Mouse (Mus musculus): ENCODE measurements around the gene Abhd17c. TPM values are rescaled to one million over a fixed set of nuclear protein-coding genes. Genes with fewer than 3 reads are reported as not detected.
"Not testable (repeated sequence)": the region's sequence is repeated elsewhere in the genome, so short reads cannot be mapped to it uniquely, and the experiment has no call there.

The Abhd17c gene
- 10 to 100 TPM; 42.0 to 43.7 TPM for total RNA-seq (2021)
- long read RNA-seq, experiment 1, transcript Abhd17c-201 (3 exons, 2,238 nt) = major isoform, 98 of 119 reads
- long read RNA-seq, experiment 1, partial matches to known transcripts = 15 of 119 reads
- long read RNA-seq, experiment 1, other reads (novel, unspliced or antisense) = 4 of 119 reads
- long read RNA-seq, experiment 2, transcript Abhd17c-201 (3 exons, 2,238 nt) = major isoform, 52 of 58 reads
- long read RNA-seq, experiment 2, partial matches to known transcripts = 2 of 58 reads
- long read RNA-seq, experiment 2, other reads (novel, unspliced or antisense) = 4 of 58 reads

- DNase-seq = peak; percentile 67
Measured at GRCm38 (mm10) chr7:84151001-84151959, at the start of gene Abhd17c. Gene Abhd17c (minus strand): TSS chr7:84151893.

DNA sequence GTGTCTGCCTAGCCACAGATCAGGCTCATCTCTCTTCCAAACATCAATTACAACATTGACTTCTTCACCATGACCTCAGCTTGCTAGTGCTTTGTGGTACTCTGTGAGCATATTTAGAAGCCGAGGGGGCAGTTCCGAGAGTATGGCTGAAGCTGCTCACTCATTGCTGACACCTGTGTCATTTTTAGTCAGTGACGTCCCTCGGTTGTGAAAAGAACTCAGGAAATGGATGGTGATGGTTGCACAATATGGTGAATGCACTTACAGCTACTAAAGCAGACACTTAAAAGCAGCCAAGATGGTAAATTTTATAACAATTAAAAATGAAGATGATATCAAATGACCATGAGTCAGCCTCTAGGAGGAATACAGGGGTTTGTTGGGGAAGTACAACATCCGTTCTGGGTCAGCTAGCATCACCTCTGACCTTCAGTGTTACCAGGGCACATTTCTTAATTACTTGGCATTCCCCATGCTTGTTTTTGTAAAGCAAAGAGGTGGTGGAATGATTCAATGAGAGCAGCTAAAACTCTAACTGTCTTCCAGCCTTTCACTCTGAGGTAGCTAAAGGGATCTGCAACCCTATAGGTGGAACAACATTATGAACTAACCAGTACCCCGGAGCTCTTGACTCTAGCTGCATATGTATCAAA is 45.6 kb upstream of the Abhd17c start:
- no peak for DNase-seq

- DNase-seq = no peak
Measured at GRCm38 (mm10) chr7:84196221-84196620, 44.5 kb upstream of the Abhd17c start.

- no peak for DNase-seq
Measured at GRCm38 (mm10) chr7:84192256-84192655, 40.6 kb upstream of the Abhd17c start.

DNA sequence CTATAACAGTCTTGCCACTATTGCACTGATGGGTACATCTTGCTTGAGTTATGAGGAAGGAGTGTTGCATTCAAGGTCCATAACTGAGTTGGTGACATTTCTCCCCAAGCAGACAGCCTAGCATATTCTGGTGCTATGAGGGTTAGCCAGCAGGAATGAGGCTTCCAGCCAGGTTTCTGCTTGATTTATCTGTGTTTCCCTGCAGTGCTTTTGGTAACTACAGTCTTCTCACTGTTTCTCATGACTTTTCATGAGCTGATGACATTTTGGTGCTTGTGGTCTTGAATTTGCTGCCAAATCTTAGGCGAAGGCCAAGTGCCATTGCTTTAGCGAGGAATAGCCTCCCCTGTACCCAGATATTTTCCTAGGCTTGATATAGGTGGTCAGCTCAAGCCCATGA is 39.8 kb upstream of the Abhd17c start:
- no peak for DNase-seq

DNA sequence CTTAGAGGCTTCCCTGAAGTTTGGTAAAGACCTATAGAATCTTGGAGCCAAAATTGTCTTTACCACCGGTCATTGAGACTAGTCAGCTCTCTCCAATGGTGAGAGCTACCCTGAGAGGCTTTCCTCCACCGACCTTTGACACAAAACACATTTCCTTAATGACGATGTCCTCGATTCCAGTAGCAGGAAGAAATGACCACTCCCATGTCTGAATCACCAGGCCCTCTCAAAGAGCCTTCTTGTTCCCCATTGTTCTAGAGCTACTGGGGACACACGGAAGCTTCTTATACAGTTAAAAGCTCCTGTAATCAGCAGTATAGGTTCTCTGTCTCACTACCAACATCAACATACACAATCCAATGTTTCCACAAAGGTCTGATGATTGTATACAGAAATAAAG is 36.5 kb upstream of the Abhd17c start:
- DNase-seq = no peak

DNA sequence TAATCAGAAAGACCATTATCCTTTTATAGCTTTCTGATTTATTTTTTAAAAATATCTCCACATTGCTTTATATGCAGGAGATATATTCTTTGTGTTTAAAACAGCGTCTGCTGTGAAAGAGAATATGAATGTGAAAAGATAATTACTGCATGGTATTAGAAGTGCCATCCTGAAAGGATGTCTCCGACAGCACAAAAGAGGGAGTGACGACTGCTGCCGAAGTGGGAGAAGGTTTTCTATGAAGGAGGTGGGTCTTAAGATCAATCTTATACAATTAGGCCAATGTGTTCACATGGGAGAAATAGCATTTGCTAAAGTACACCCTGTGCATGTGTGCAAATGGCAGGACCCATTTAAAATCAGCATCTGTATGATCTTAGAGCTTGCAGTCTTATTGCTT is 33.5 kb upstream of the Abhd17c start:
- no peak for DNase-seq

DNA sequence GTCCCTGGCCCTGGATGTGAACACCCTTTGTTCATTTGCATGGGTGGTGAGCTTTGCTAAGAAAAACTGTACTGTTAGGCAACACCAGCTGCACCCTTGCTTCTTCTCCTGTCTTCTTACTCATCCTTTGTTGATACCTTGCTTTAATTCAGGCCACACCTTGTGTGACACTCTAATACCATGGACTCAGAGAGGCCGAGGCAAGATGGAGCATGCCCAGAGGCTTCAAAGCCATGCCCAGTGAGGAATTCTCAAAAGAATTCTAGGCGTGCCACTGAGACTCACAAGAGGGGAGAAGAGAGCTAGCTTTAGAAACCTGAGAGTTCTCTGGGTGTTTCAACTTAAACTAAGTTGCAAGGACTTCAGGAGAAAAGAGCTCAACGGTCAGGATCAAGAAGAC is 33.0 kb upstream of the Abhd17c start:
- DNase-seq = no peak

DNA sequence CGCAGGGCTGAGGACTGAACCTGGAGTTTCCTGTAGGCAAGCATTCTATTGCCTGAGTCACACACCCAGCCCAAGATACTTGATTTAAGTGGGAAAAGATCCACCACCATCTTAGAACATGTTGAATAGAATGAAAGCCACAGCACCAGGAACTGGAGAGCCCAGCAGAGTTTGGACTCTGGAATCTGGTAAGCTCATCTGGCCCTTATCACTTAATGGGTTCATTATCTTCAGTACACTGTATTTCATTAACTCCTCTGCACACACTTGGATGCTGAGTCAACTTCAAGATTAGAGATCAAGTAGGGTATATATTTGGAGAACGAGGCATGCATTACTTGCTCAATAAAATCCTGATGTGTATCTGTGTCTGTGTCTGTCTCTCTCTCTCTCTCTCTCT is 27.1 kb upstream of the Abhd17c start:
- DNase-seq = not testable (repeated sequence)

DNA sequence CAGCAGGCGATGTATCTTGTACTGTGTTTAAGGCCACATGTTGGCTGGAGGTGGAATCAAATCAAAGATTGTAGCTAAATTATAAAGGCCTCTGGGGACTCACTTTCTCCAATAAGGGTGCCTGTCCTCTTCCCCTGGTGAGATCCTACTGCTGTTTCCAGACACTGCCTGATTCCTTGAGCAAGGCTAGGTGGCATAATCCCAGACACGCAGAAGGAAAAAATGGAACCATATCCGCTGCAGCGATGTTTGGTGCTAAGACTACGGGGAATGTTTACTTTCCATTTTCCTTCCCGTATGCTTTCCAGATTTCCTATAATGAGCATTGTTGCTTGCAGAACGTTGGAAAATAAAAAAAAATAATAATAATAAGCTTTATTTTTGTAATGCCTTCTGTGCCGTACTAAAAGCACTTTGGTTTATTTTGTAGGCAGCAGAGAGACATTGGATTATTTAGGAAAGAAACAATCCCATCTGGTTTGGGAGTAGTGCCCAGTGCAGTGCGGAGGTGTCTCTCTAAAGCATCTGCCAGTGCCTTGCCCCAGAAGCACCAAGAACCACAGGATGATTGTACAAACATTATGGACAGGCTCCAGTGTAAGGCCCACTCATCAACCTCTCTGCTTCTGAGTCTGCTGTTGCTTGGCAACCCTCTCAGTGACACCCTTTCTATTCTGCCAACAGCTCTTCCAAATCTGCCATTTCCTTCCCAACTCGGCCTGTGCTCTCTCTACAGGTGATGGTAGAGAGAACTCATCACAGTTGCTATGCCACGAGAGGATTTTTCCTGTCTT is 23.2 kb upstream of the Abhd17c start:
- no peak for DNase-seq

GRCm38 (mm10) chr7:84173394-84173793 is 21.7 kb upstream of the Abhd17c start:
- no peak for DNase-seq

DNA sequence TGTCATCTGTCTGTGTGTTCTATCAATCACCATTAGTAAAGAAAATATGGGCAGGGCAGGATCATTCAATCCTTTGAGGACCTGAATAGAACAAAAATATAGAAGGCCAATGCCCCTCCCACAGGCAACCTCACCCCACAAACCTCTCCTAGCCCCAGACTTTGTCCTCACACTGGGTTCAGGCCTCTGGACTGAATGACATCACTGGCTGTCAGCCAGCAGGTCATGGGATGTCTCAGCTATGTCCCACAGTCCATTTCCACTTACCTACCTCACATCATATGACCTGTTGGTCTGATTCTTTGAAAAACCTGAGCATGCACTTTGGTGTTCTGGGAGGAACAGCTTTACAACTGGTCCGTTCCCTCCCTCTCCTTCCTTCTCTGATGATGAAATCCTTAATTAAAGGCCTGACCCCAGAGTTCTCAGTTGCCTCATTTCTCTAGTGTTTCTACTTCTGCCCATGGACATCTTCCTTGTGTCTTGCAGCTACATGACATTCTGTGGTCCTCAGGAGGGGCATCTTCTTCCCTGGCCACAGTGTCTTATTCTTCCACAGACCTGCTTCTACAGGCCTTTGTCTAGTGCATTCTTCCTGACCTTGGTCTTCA is 19.6 kb upstream of the Abhd17c start:
- no peak for DNase-seq

GRCm38 (mm10) chr7:84168355-84168754 is 16.7 kb upstream of the Abhd17c start:
- no peak for DNase-seq

DNA sequence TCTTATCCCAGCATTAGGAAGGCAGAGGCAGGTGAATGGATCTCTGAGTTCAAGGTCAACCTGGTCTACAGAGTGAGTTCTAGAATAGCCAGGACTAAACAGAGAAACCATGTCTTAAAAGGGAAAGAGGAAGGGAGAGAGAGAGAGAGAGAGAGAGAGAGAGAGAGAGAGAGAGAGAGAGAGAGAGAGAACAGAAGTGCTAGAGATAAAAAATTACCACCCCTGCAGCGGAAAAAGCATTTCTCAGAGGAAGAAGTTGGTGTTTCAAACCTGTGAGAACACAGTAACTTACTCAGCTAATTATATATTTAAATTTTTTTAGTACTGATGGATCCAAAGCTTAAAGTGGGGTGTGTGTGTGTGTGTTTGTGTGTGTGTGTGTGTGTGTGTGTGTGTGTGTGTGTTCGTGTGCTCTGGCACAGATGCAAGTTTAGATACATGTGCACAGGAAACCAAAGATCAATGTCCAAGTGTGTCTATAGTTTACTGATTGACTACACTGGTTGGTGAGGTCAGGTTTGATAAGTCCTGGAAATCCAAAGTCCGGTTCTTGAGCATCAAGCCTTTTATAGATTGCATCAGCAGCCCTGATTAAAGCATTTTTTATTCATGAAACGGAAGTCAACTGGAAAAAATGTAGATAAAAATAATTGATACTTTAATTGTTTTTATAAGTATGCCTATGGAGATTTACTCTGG is 15.2 kb upstream of the Abhd17c start:
- DNase-seq = no peak

DNA sequence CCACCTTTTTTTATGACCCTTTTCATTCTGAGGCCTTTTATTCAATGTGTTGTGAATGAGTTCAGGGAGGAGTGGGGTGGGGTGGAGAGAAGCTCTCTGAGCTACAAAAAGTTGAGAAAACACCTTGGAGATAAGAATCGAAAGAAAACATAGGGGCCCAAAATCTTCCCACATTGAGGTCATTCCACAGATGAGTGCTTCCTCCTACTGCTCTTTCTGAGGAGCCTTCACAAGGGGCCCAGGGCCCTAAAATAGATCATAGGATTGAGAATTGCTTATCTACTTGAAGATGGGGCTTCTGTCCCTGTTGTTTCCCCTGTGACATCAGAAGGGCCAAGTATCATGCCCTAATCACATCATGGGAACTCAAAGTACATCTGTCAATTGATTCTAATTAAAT is 14.3 kb upstream of the Abhd17c start:
- no peak for DNase-seq

DNA sequence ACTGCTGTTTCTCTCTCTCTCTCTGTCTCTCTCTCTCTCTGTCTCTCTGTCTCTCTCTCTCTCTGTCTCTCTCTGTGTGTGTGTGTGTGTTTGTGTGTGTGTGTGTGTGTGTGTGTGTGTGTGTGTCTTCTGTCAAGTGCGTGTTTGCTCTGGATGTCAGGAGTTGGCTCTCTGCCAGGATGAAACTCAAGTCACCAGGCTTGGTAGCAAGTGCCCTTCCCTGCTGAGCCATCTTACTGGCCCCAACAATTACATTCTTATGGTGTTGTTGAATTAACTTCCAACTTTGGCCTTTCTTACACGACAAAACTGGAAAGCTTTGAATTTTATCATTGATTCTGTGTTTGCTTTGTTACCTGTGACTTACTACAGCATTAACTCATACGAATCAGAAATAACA is 13.6 kb upstream of the Abhd17c start:
- no peak for DNase-seq

DNA sequence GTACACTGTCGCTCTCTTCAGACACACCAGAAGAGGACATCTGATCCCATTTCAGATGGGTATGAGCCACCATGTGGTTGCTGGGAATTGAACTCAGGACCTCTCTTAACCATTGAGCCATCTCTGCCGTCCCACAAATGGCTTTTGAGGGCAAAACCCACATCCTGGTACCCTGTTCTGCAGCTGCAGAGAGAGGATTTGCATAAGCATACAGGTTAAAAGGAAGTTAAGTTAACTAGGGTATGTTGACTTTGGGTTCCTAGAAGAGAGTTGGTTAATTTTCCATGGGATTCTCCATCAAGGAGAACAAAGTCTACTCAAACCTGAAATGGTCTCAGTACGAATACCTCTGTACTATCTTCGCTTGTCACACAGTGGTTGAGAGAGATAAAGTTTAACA is 13.2 kb upstream of the Abhd17c start:
- no peak for DNase-seq

GRCm38 (mm10) chr7:84164419-84164818 is 12.7 kb upstream of the Abhd17c start:
- DNase-seq = no peak

DNA sequence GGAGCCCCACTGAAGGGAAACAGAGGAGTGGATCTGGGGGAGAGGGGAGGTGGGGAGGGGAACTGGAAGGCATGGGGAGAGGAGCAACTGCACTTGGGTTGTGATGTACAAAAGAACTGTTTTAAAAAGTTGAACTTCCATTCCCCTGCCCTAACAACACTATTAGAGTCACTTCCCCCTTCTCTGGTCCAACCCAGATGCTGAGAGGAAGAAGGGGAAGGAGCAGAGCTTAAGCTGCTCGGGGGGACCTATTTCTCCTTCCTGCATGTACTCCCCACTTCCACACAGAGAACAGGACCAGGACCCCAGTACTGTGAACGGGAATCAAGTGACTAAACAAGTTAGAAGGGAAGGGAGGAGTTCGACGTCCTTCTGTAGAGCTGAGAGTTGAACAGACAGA is 11.9 kb upstream of the Abhd17c start:
- no peak for DNase-seq

GRCm38 (mm10) chr7:84159414-84159813 is 7.7 kb upstream of the Abhd17c start:
- DNase-seq = no peak

DNA sequence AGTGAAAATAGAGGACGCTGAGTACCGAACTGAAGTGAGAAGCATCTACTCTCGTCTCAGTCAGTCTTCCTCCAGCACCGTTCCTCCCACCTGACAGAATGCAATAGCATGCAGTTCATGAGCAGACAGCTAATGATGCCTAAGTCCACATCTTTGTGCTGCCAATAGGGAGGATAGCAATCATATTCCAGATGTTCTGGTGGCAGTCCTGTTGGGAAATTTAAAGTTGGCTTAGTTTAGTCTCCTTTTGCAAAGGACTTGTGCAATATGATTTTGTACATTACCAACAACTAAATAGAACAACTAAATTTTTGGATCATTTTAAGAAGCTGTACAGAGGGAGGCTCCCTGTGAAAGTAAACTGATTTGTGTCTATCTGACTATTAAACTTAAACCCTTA is 2.1 kb upstream of the Abhd17c start:
- DNase-seq = no peak
